ENCODE assay signal across 11 mouse cellular contexts in the genomic region with DNA sequence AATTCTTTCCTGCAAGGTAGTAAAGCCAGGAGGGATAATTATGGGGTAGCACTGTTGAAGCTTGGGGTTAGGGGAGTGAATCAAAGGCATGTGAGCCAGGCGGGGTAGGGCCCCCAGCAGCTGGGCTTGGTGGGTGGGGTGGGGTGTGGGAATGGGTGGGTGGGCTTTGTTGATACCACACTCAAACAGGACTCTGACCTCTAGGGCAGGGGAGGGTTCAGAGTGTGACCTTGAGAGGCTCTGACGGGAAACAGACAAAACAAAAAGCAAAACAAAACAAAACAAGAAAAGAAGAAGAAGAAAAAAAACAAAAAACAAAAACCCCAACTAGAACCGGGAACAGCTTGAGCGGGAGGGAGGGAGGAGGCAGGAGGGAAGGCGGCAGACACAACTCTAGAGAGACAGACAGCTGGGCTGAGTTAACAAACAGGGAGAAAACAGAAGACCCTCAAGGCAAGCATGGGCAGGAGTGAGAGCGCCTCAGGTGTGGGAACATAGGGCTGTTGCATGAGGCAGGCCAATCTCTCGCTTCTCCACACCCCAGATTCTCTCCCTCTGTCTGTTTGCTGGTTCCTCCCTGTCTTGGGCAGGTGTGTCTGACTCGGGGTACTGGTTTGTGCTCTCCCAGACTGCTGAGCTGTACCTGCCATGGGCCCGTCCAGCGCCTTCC. TPM values are rescaled to one million over a fixed set of nuclear protein-coding genes. Genes with fewer than 3 reads are reported as not detected.
DNase-seq lines count a peak whose midpoint lies in the region; ATAC-seq and TF ChIP-seq lines count a peak whose summit lies in the region.
"Had no signal": no experiment of that assay in that cellular context is flagged by ENCODE, and none has a peak within 500 bp of the region (broad histone marks: within the 10 kb centered on the region; RNA-seq: fewer than 3 reads in every experiment).

A gene (plus strand): TSS at position 396 of the 670 bp plus-strand sequence.

- no peaks in the 10 kb centered on the region for H3K36me3 ChIP-seq in heart, embryonic 10.5 days
- H3K36me3 ChIP-seq in C2C12 (ENCODE audit: control insufficient read depth, insufficient read depth): no peaks in the 10 kb centered on the region
- no peaks in the 10 kb centered on the region for H3K36me3 ChIP-seq in forebrain, embryonic 12.5 days (replicated peaks)
- H3K36me3 ChIP-seq in liver, embryonic 11.5 days (ENCODE audit: control insufficient read depth, insufficient read depth, low read length): no peaks in the 10 kb centered on the region

- H3K27ac ChIP-seq in heart, embryonic 10.5 days: peak within 1 kb of the TSS; percentile 78
- H3K27ac ChIP-seq in forebrain, embryonic 12.5 days: no peak within 1 kb of the TSS
- H3K27ac ChIP-seq in liver, embryonic 11.5 days (ENCODE audit: low read depth, low read length): no peak within 1 kb of the TSS
- H3K27ac ChIP-seq: liver, embryonic 14.5 days had no signal

- peaks cover 50% of the 10 kb centered on the region for H3K4me1 ChIP-seq in heart, embryonic 10.5 days
- peaks cover 21% of the 10 kb centered on the region for H3K4me1 ChIP-seq in forebrain, embryonic 12.5 days
- peaks cover 26% of the 10 kb centered on the region for H3K4me1 ChIP-seq in liver, embryonic 11.5 days (replicated peaks; ENCODE audit: control insufficient read depth, insufficient read depth, low read length)

- peaks cover 18% of the 10 kb centered on the region for H3K27me3 ChIP-seq in heart, embryonic 10.5 days (ENCODE audit: insufficient read depth, poor library complexity, severe bottlenecking)
- peaks cover 19% of the 10 kb centered on the region for H3K27me3 ChIP-seq in C2C12 (ENCODE audit: control insufficient read depth, insufficient read depth, insufficient read length)
- H3K27me3 ChIP-seq in forebrain, embryonic 12.5 days: peaks cover 33% of the 10 kb centered on the region; the same call in 1 of the 2 replicates
- H3K27me3 ChIP-seq in liver, embryonic 11.5 days (replicated peaks; ENCODE audit: control insufficient read depth, insufficient read depth, low read length): peaks cover 11% of the 10 kb centered on the region; the same call in 1 of the 2 replicates

- H3K4me3 ChIP-seq in heart, embryonic 10.5 days: peak within 1 kb of the TSS; percentile 52
- no peak within 1 kb of the TSS for H3K4me3 ChIP-seq in C2C12 (ENCODE audit: insufficient read depth, poor library complexity, severe bottlenecking)
- peak within 1 kb of the TSS; percentile 14; the same call in 1 of the 2 replicates for H3K4me3 ChIP-seq in forebrain, embryonic 12.5 days (replicated peaks)
- H3K4me3 ChIP-seq in liver, embryonic 11.5 days (ENCODE audit: low read depth, low read length): no peak within 1 kb of the TSS

- WGBS in heart, embryonic 10.5 days: 33% methylated on average over 10 of the region's 10 CpGs
- 23% methylated on average over 10 of the region's 10 CpGs for WGBS in forebrain, embryonic 12.5 days
- WGBS in liver, embryonic 11.5 days: 40% methylated on average over 10 of the region's 10 CpGs

- H3K9me3 ChIP-seq in heart, embryonic 10.5 days: no peaks in the 10 kb centered on the region
- H3K9me3 ChIP-seq in forebrain, embryonic 12.5 days: no peaks in the 10 kb centered on the region
- no peaks in the 10 kb centered on the region for H3K9me3 ChIP-seq in liver, embryonic 11.5 days (ENCODE audit: control insufficient read depth, low read length)

- intact Hi-C loops in heart, postnatal 36 days (cut with DNase I): no loop called here

- TF ChIP-seq CTCF in C2C12 (IDR thresholded peaks at IDR 0.05; ENCODE audit: control insufficient read depth, insufficient read depth, insufficient read length): no peak

- ATAC-seq in forebrain, embryonic 12.5 days (ENCODE audit: low FRiP score): no peak
- ATAC-seq in liver, embryonic 11.5 days (replicated peaks; ENCODE audit: low FRiP score): no peak
- no peak for ATAC-seq in CD4-positive, CD25-positive, alpha-beta regulatory T cell, adult 4 months

- H3ac ChIP-seq in C2C12 (ENCODE audit: control insufficient read depth, insufficient read length, low read depth): peak within 1 kb of the TSS; percentile 42

- peak within 1 kb of the TSS; percentile 39 for H3K4me2 ChIP-seq in forebrain, embryonic 12.5 days
- H3K4me2 ChIP-seq in liver, embryonic 11.5 days: peak within 1 kb of the TSS; percentile 28; the same call in 1 of the 2 replicates

- H3K9ac ChIP-seq in forebrain, embryonic 12.5 days: peak within 1 kb of the TSS; percentile 22; the same call in 1 of the 2 replicates
- no peak within 1 kb of the TSS; the same call in 1 of the 2 replicates for H3K9ac ChIP-seq in liver, embryonic 11.5 days (ENCODE audit: low read depth, low read length)
- H3K9ac ChIP-seq: liver, embryonic 14.5 days had no signal

- H3K79me2 ChIP-seq in C2C12 (ENCODE audit: control insufficient read depth, insufficient read depth): no peaks in the 10 kb centered on the region

- no peak for DNase-seq in heart, embryonic 10.5 days (ENCODE audit: low spot score)
- DNase-seq in heart, postnatal 36 days: no peak
- no peak for DNase-seq in liver, embryonic 11.5 days (ENCODE audit: low spot score)
- no peak for DNase-seq in cerebellum, postnatal 10 days
- DNase-seq in Muller cell, postnatal 12 days (ENCODE audit: inconsistent ontology term): no peak
- DNase-seq: embryo, embryonic 11 days; thymus, adult 18-20 months had no signal

- H3K79me3 ChIP-seq in C2C12 (ENCODE audit: low read depth): no peaks in the 10 kb centered on the region

TF ChIP-seq in C2C12, 6 proteins besides CTCF, POLR2A, EP300 and RAD21:
- TF ChIP-seq CEBPB (IDR thresholded peaks at IDR 0.05; ENCODE audit: low read depth) (no peak), USF1 (IDR thresholded peaks at IDR 0.05; ENCODE audit: low read depth) (no peak), MYOG (IDR thresholded peaks at IDR 0.05; ENCODE audit: control insufficient read depth, extremely low read depth, insufficient read length) (no peak), FOSL1 (IDR thresholded peaks at IDR 0.05; ENCODE audit: insufficient read depth, low read length, poor library complexity, severe bottlenecking) (no peak)

RNA-seq across cellular contexts. Expression of the gene that starts here (rescaled TPM):
- 0.18 and 0.39 TPM in 2 replicates for polyA plus RNA-seq in heart, embryonic 10.5 days (2016; fragmentation: Nextera tagmentation; extraction: Ambion mirVana)
- not detected for total RNA-seq in heart, postnatal 36 days (2021)
- polyA plus RNA-seq in C2C12 (2012; fragmentation: generic; extraction: Trizol): not detected
- 0.28 and 0.50 TPM in 2 replicates for polyA plus RNA-seq in forebrain, embryonic 12.5 days (2016; fragmentation: Nextera tagmentation; extraction: Ambion mirVana)
- 0.57 TPM in 1 of 2 replicates, not detected in the other for polyA plus RNA-seq in liver, embryonic 11.5 days (2014; fragmentation: Nextera tagmentation; extraction: Ambion mirVana)
- not detected for polyA plus RNA-seq in CD4-positive, CD25-positive, alpha-beta regulatory T cell, adult 4 months (2017; shearing (Covaris generic))

Comparison
In these comparisons a context has a peak if more than half of its experiments do, and no peak if none do; other contexts are left out.
1. H3K4me3 ChIP-seq: peak in heart, embryonic 10.5 days (single experiment) and forebrain, embryonic 12.5 days (single experiment); none in C2C12 (single experiment) and liver, embryonic 11.5 days (single experiment).